Mouse (Mus musculus) kidney, embryonic 16.5 days (tissue): ENCODE measurements around the gene Pramel6. TPM values are rescaled to one million over a fixed set of nuclear protein-coding genes. Genes with fewer than 3 reads are reported as not detected.
"Not testable (repeated sequence)": the region's sequence is repeated elsewhere in the genome, so short reads cannot be mapped to it uniquely, and the experiment has no call there.

ENCODE experiments used
- ATAC-seq: fragments of 200-750 bp; cut with Nextera tagmentation; 2 replicates; pipeline ENCODE4 v1.8.0; 2017; ENCODE audit warnings: moderate TSS enrichment; ENCODE audit not compliant: low FRiP score, low TSS enrichment
- H3K27ac ChIP-seq: fragments of 300-500 bp; sonication (generic); 2 replicates; pipeline ENCODE4 v1.5.1; 2014; ENCODE audit warnings: low read length
- H3K27me3 ChIP-seq: fragments of 300-500 bp; sonication (generic); 2 replicates; pipeline ENCODE4 v1.6.1; 2014; ENCODE audit warnings: low read length, control low read depth, mixed read lengths; ENCODE audit not compliant: insufficient read depth
- H3K36me3 ChIP-seq: fragments of 300-500 bp; sonication (generic); 2 replicates; pipeline ENCODE4 v1.6.1; 2014; ENCODE audit warnings: low read length, control low read depth, mixed read lengths; ENCODE audit not compliant: insufficient read depth
- H3K4me1 ChIP-seq: fragments of 300-500 bp; sonication (generic); 2 replicates; pipeline ENCODE4 v1.6.1; 2014; ENCODE audit warnings: low read length, control low read depth, mixed read lengths; ENCODE audit not compliant: insufficient read depth
- H3K4me2 ChIP-seq: fragments of 300-500 bp; sonication (generic); replicated peaks from 2 replicates; pipeline ENCODE4 v1.6.1; 2014; ENCODE audit warnings: low read depth, low read length
- H3K4me3 ChIP-seq: fragments of 300-500 bp; sonication (generic); 2 replicates; pipeline ENCODE4 v1.5.1; 2014; ENCODE audit warnings: mild to moderate bottlenecking, low read length
- H3K9ac ChIP-seq: fragments of 300-500 bp; sonication (generic); replicated peaks from 2 replicates; pipeline ENCODE4 v1.6.1; 2014; ENCODE audit warnings: low read length
- H3K9me3 ChIP-seq: fragments of 300-500 bp; sonication (generic); 2 replicates; pipeline ENCODE4 v1.6.1; 2016; ENCODE audit warnings: low read length, control low read depth
- WGBS: fragments of 180-500 bp; shearing (Covaris S2); extraction: QIAGEN DNeasy Blood & Tissue Kit; methylation state at CpG from one replicate; pipeline ENCODE4 v1.1.7; 2014; 5-methylcytosine and 5-hydroxymethylcytosine counted together
- polyA plus RNA-seq: library from polyadenylated mRNA; unstranded; fragments of >200 nt; fragmentation: Nextera tagmentation; extraction: Ambion mirVana; gene quantifications from 2 replicates; pipeline ENCODE4 v1.2.1, GENCODE M21; 2015

Gene Pramel6
- polyA plus RNA-seq, 1 experiment from 2014 or later: not detected

DNA sequence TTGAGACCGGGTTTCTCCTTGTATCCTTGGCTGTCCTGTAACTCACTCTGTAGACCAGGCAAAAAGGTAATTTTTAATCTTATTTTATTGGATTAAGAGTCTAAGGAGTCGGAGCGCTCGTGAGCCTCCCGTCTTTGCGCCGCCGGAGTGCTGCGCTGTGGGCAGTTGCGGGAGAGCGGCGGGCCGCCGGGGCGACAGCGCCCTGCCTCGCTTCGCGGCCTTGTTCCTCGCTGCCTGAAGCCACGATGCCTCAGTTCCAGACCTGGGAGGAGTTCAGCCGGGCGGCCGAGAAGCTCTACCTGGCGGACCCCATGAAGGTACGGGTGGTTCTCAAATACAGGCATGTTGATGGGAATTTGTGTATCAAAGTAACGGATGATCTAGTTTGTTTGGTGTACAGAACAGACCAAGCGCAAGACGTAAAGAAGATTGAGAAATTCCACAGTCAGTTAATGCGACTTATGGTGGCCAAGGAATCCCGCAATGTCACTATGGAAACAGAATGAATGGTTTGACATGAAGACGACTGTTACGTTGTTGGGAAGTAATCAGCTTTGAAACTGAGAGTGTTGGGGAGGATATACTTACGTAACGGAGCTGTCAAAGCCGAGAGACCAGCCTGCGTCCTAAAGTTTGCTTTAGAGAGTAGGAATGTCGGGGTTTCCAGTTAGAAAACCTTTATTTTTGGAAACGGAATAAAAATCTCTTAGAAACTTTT lies 19.7 kb downstream of the Pramel6 start:
- not testable (repeated sequence) for H3K4me1 ChIP-seq, H3K36me3 ChIP-seq, H3K27me3 ChIP-seq, H3K9ac ChIP-seq, H3K9me3 ChIP-seq, H3K27ac ChIP-seq
- Histone ChIP-seq H3K4me2 (peak overlapping the region; percentile 36), H3K4me3 (0 out of 2 replicates have a peak overlapping the region, but pooled peaks have one; percentile 7)
- WGBS: 28% methylated on average over 38 of the region's 39 CpGs
- peak; percentile 59; the same call in 1 of the 2 replicates for ATAC-seq

DNA sequence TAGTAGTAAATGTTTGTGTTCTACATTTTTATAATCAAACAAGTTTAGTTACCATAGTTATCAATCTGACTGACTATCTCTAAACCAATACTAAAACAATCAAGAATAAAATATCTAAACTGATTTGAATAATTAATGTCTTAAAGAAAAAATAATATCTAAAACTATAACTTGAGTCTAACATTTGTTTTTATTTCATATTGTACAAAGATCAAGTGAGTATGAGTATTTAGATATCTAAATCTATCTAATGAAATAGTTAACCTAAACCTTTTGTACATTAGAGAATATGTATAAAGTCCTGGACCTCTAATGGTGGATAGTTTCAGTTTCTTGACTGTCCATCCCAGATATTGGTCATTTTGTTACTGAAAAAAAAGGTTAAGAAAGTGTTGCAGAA lies 25.1 kb downstream of the Pramel6 start, which contains the start of gene Olfr153:
Gene Olfr153, plus strand, starts transcription at position 301 of the 400 bp plus-strand sequence.
- H3K9ac ChIP-seq: no peak within 1 kb of the TSS
- H3K9me3 ChIP-seq: no peaks in the 10 kb centered on the region
- no peak for ATAC-seq
- H3K4me3 ChIP-seq: no peak within 1 kb of the TSS
- H3K4me1 ChIP-seq: no peaks in the 10 kb centered on the region
- H3K36me3 ChIP-seq: no peaks in the 10 kb centered on the region
- H3K27me3 ChIP-seq: no peaks in the 10 kb centered on the region
- no peak within 1 kb of the TSS for H3K27ac ChIP-seq
- no peak within 1 kb of the TSS for H3K4me2 ChIP-seq

DNA sequence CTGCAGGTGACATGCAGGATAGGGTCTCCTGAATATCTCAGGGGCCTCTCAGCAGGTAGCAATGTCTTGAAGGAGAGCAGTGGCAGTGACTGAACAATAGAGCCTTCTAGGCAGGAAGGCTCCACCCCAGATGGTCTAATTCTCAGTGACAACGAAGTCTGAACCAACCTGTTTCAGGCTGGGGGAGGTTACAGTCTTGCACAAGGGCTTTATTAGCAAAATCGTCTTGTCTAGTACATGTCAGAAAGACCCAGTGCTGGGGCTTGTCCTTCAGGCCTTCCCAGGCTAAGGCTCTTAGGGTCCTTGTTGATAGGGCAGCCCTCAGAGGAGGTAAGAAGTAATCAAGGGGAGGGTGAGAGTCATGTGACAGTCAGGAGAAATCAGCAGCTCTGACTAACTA lies 28.5 kb downstream of the Pramel6 start:
- H3K4me2 ChIP-seq: no peak overlapping the region
- H3K27ac ChIP-seq: no peak overlapping the region
- no peak for ATAC-seq
- H3K36me3 ChIP-seq: no peaks in the 10 kb centered on the region
- no peaks in the 10 kb centered on the region for H3K27me3 ChIP-seq
- H3K9me3 ChIP-seq: no peaks in the 10 kb centered on the region; the same call in 1 of the 2 replicates
- H3K9ac ChIP-seq: no peak overlapping the region
- H3K4me1 ChIP-seq: no peaks in the 10 kb centered on the region
- 73% methylated on average over 2 of the region's 2 CpGs for WGBS
- H3K4me3 ChIP-seq: no peak overlapping the region

DNA sequence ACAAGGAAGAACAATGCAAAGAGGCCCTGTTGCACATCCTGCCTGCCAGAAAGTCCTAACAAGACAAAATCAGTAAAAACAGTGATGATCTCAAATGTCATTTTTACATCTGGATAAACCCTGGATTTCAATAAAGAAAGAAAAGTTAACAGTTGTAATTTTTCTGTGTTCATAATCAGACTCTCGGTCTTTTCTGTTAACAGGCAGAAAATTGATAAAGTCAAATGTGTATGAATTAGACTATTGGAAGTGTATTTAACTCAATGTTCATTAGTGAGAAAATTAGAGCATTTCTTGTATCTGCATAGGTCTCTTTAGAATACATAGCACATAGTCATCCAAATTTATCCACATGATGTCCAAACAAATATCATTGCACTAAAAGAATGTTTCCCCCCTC lies 39.1 kb downstream of the Pramel6 start, which contains the start of gene Olfr1128:
Gene Olfr1128, minus strand, starts transcription at position 101 of the 400 bp plus-strand sequence.
- Histone ChIP-seq H3K4me2 (no peak within 1 kb of the TSS), H3K36me3 (no peaks in the 10 kb centered on the region), H3K4me3 (no peak within 1 kb of the TSS), H3K27ac (no peak within 1 kb of the TSS), H3K9ac (no peak within 1 kb of the TSS), H3K9me3 (no peaks in the 10 kb centered on the region), H3K4me1 (no peaks in the 10 kb centered on the region), H3K27me3 (no peaks in the 10 kb centered on the region)
- ATAC-seq: no peak
- 94% methylated on average over 1 of the region's 1 CpGs for whole genome bisulfite sequencing

Other genes with a start within 250 kb of the Pramel6 start
- gene Olfr1116, start 239.0 kb upstream of the Pramel6 start, polyA plus RNA-seq: not detected in 2 replicates
- not detected in 2 replicates for gene Olfr1118, start 199.0 kb upstream of the Pramel6 start, polyA plus RNA-seq
- gene Olfr1120, start 151.8 kb upstream of the Pramel6 start, polyA plus RNA-seq: not detected in 2 replicates
- not detected in 2 replicates for gene Olfr1121, start 136.7 kb upstream of the Pramel6 start, polyA plus RNA-seq
- gene Olfr1122, start 120.7 kb upstream of the Pramel6 start, polyA plus RNA-seq: not detected in 2 replicates
- not detected in 2 replicates for gene Olfr1123, start 89.9 kb upstream of the Pramel6 start, polyA plus RNA-seq
- gene Olfr1124, start 76.3 kb upstream of the Pramel6 start, polyA plus RNA-seq: 0.09 TPM in 1 of 2 replicates, not detected in the other
- not detected in 2 replicates for gene Olfr1126, start 52.6 kb upstream of the Pramel6 start, polyA plus RNA-seq
- gene Pramel7, start 9.5 kb upstream of the Pramel6 start, polyA plus RNA-seq: not detected in 2 replicates
- not detected in 2 replicates for gene Olfr153, start 25.2 kb downstream of the Pramel6 start, polyA plus RNA-seq
- not detected in 2 replicates for gene Olfr1128, start 39.0 kb downstream of the Pramel6 start, polyA plus RNA-seq
- gene Olfr1129, start 67.3 kb downstream of the Pramel6 start, polyA plus RNA-seq: not detected in 2 replicates
- not detected in 2 replicates for gene Olfr1130, start 99.6 kb downstream of the Pramel6 start, polyA plus RNA-seq
- not detected in 2 replicates for gene Olfr1131, start 120.5 kb downstream of the Pramel6 start, polyA plus RNA-seq
- not detected in 2 replicates for gene Olfr1132, start 131.0 kb downstream of the Pramel6 start, polyA plus RNA-seq
- gene Olfr1133, start 140.8 kb downstream of the Pramel6 start, polyA plus RNA-seq: not detected in 2 replicates
- not detected in 2 replicates for gene Olfr1134, start 151.9 kb downstream of the Pramel6 start, polyA plus RNA-seq
- not detected in 2 replicates for gene Olfr1135, start 167.1 kb downstream of the Pramel6 start, polyA plus RNA-seq
- gene Olfr1136, start 187.4 kb downstream of the Pramel6 start, polyA plus RNA-seq: not detected in 2 replicates
- not detected in 2 replicates for gene Olfr1137, start 206.6 kb downstream of the Pramel6 start, polyA plus RNA-seq
- gene Olfr1138, start 233.4 kb downstream of the Pramel6 start, polyA plus RNA-seq: not detected in 2 replicates
- not detected in 2 replicates for gene Olfr1140, start 237.2 kb downstream of the Pramel6 start, polyA plus RNA-seq
- gene Olfr1141, start 247.4 kb downstream of the Pramel6 start, polyA plus RNA-seq: not detected in 2 replicates